Mouse (Mus musculus): ENCODE data around the gene Aldob. TPM values are rescaled to one million over a fixed set of nuclear protein-coding genes. Genes with fewer than 3 reads are reported as not detected.
A peak's percentile ranks its signal among the peaks of the same experiment; 100 is the strongest.

Gene Aldob
- total RNA-seq (2021) (1 to 10 TPM; 2.0 to 3.9 TPM), polyA plus RNA-seq (2012; rRNA removed) (0.72 and 5.9 TPM in 2 replicates)
- long read RNA-seq, partial matches to known transcripts, result 0 of 1 reads
- long read RNA-seq, other reads (novel, unspliced or antisense), result 0 of 1 reads

- Histone ChIP-seq H3K36me3 (ENCODE audit: control insufficient read depth, insufficient read depth, low read length) (no peaks in the 10 kb centered on the region), H3K9ac (ENCODE audit: low read depth, low read length) (no peak within 1 kb of the TSS), H3K4me3 (no peak within 1 kb of the TSS), H3K79me2 (replicated peaks; ENCODE audit: control insufficient read depth, insufficient read depth, low read length) (no peaks in the 10 kb centered on the region), H3K27ac (no peak within 1 kb of the TSS), H3K4me1 (ENCODE audit: control insufficient read depth, insufficient read depth, low read length) (no peaks in the 10 kb centered on the region), H3K27me3 (ENCODE audit: control insufficient read depth, insufficient read depth, low read length) (no peaks in the 10 kb centered on the region)
- intact Hi-C loops (cut with DNase I), result no loop called here
- TF ChIP-seq EP300 (IDR thresholded peaks at IDR 0.05; ENCODE audit: insufficient read depth, low read depth, low read length), result no peak
- no peak for TF ChIP-seq CTCF (IDR thresholded peaks at IDR 0.05)
- no peak for TF ChIP-seq POLR2A (IDR thresholded peaks at IDR 0.05; ENCODE audit: insufficient read depth, low read depth, low read length)
- no peak for DNase-seq
- WGBS, result 28% methylated on average over 3 of the region's 3 CpGs
These were observed at the start of gene Aldob for GRCm38 (mm10) chr4:49549383-49549782. Aldob (minus strand) TSS chr4:49549546.

DNA sequence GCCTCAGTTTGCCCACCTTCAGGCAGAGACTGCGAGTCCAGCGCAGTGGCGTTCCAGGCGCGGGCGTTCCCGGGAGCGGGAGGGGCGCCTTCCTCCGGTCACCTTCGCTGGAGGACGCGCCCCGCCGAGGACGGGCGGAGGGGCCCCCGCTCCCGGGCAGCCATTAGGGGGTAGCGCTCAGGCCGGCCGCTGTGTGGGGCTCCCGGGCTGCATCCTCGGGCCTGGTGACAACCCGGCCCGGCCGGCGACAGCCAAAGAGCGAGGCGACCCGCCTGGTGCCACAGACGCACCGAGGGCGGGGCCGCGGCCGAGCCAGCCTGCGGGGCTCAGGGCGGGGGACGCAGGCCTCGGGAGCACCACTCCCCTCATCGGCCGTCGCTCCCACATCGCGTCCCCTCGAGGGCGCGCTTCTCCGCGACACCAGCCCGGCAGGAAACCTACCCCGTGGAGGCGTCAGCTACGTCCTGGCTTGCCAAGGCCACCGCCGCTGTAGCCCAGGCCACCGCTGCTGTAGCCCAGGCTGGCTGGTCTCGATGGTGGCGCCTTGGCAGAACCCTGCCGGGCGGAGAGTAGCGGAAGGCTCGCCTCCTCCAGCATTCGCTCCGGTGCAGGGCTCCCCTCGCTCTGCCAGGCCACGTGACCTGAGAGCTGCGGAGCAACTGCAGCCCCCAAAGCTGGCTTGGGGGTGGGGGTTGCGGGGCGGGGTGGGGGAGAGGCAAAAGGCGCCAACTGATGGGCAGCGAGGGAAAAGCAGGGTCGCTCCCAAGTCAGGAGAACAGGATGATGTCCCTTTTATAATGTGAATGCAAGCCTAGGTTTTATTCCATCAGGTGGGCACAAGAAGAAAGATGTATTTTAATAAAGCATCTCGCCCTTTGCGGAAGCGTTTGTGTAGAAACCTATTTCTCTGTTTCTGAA lies 48.1 kb upstream of the Aldob start, which contains the start of gene Tmem246:
Tmem246 (minus strand) TSS at position 694 of the 918 bp plus-strand sequence.
- DNase-seq, result peak; percentile 87 to 88
- Histone ChIP-seq H3K36me3 (ENCODE audit: control insufficient read depth, insufficient read depth, low read length) (peaks cover 3% of the 10 kb centered on the region), H3K4me3 (peak within 1 kb of the TSS; percentile 93), H3K79me2 (replicated peaks; ENCODE audit: control insufficient read depth, insufficient read depth, low read length) (no peaks in the 10 kb centered on the region), H3K27me3 (ENCODE audit: control insufficient read depth, insufficient read depth, low read length) (no peaks in the 10 kb centered on the region), H3K27ac (peak within 1 kb of the TSS; percentile 96), H3K9ac (ENCODE audit: low read depth, low read length) (peak within 1 kb of the TSS; percentile 100), H3K4me1 (ENCODE audit: control insufficient read depth, insufficient read depth, low read length) (peaks cover 3% of the 10 kb centered on the region)
- under 1% methylated on average over 77 of the region's 77 CpGs for WGBS
- no peak for TF ChIP-seq EP300 (IDR thresholded peaks at IDR 0.05; ENCODE audit: insufficient read depth, low read depth, low read length)
- peak; percentile 25; the same call in 1 of the 2 replicates for TF ChIP-seq CTCF (IDR thresholded peaks at IDR 0.05)
- peak; percentile 61; the same call in 1 of the 2 replicates for TF ChIP-seq POLR2A (IDR thresholded peaks at IDR 0.05; ENCODE audit: insufficient read depth, low read depth, low read length)
- intact Hi-C loops (cut with DNase I), result loop anchor here (1.0 kb wide), 1 partner anchor 35 kb away; the partner anchor contains the start of gene Rnf20

GRCm38 (mm10) chr4:49596846-49597182 lies 47.5 kb upstream of the Aldob start:
- H3K9ac ChIP-seq (ENCODE audit: low read depth, low read length), result peak overlapping the region; percentile 100
- under 1% methylated on average over 20 of the region's 20 CpGs for WGBS
- H3K4me1 ChIP-seq (ENCODE audit: control insufficient read depth, insufficient read depth, low read length), result peaks cover 3% of the 10 kb centered on the region
- H3K27me3 ChIP-seq (ENCODE audit: control insufficient read depth, insufficient read depth, low read length), result no peaks in the 10 kb centered on the region
- H3K79me2 ChIP-seq (replicated peaks; ENCODE audit: control insufficient read depth, insufficient read depth, low read length), result no peaks in the 10 kb centered on the region
- H3K4me3 ChIP-seq, result peak overlapping the region; percentile 93
- TF ChIP-seq EP300 (IDR thresholded peaks at IDR 0.05; ENCODE audit: insufficient read depth, low read depth, low read length) (no peak), POLR2A (IDR thresholded peaks at IDR 0.05; ENCODE audit: insufficient read depth, low read depth, low read length) (no peak), CTCF (IDR thresholded peaks at IDR 0.05) (no peak)
- H3K36me3 ChIP-seq (ENCODE audit: control insufficient read depth, insufficient read depth, low read length), result peaks cover 3% of the 10 kb centered on the region
- intact Hi-C loops (cut with DNase I), result loop anchor here (1.0 kb wide), 1 partner anchor 35 kb away; the partner anchor contains the start of gene Rnf20
- H3K27ac ChIP-seq, result peak overlapping the region; percentile 96
- no peak for DNase-seq

- peaks cover 3% of the 10 kb centered on the region for H3K36me3 ChIP-seq (ENCODE audit: control insufficient read depth, insufficient read depth, low read length)
- H3K27ac ChIP-seq, result no peak overlapping the region
- no peak for DNase-seq
- H3K9ac ChIP-seq (ENCODE audit: low read depth, low read length), result no peak overlapping the region
- H3K79me2 ChIP-seq (replicated peaks; ENCODE audit: control insufficient read depth, insufficient read depth, low read length), result peaks cover 1% of the 10 kb centered on the region
- intact Hi-C loops (cut with DNase I), result no loop called here
- TF ChIP-seq EP300 (IDR thresholded peaks at IDR 0.05; ENCODE audit: insufficient read depth, low read depth, low read length) (no peak), POLR2A (IDR thresholded peaks at IDR 0.05; ENCODE audit: insufficient read depth, low read depth, low read length) (no peak), CTCF (IDR thresholded peaks at IDR 0.05) (no peak)
- no peaks in the 10 kb centered on the region for H3K27me3 ChIP-seq (ENCODE audit: control insufficient read depth, insufficient read depth, low read length)
- H3K4me1 ChIP-seq (ENCODE audit: control insufficient read depth, insufficient read depth, low read length), result peaks cover 3% of the 10 kb centered on the region
- WGBS, result 74% methylated on average over 2 of the region's 2 CpGs
- H3K4me3 ChIP-seq, result no peak overlapping the region
These were observed 40.8 kb upstream of the Aldob start for GRCm38 (mm10) chr4:49590152-49590551.

DNA sequence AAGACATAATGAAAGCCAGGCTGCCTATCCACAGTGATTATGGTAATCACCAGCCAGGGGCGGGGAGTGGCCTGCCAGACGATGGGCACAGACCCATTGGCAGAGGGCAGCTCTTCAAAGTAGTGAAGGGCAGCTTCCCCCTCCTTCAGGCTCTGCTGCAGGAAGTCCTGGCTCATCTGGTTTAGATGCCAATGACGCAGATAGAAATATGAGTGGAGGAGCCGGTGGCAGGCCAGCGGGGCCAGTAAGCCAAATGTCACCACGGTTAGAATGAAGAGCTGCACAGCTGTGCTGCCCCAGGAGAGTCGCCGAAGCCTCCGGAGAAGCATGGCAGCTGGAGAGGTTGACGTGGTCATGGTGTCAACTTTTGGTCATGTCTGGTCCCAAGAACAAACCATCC lies 37.5 kb upstream of the Aldob start:
- intact Hi-C loops (cut with DNase I), result no loop called here
- 73% methylated on average over 10 of the region's 10 CpGs for WGBS
- peak; percentile 28 to 40 for DNase-seq

More for the DNA sequence above, 37.5 kb upstream of the Aldob start:
- peaks cover 8% of the 10 kb centered on the region for H3K4me1 ChIP-seq (ENCODE audit: control insufficient read depth, insufficient read depth, low read length)
- H3K9ac ChIP-seq (ENCODE audit: low read depth, low read length), result no peak overlapping the region
- H3K36me3 ChIP-seq (ENCODE audit: control insufficient read depth, insufficient read depth, low read length), result peaks cover 16% of the 10 kb centered on the region
- H3K4me3 ChIP-seq, result no peak overlapping the region
- H3K79me2 ChIP-seq (replicated peaks; ENCODE audit: control insufficient read depth, insufficient read depth, low read length), result peaks cover 1% of the 10 kb centered on the region
- no peak overlapping the region; the same call in 1 of the 2 replicates for H3K27ac ChIP-seq
- no peak for TF ChIP-seq EP300 (IDR thresholded peaks at IDR 0.05; ENCODE audit: insufficient read depth, low read depth, low read length)
- no peak for TF ChIP-seq POLR2A (IDR thresholded peaks at IDR 0.05; ENCODE audit: insufficient read depth, low read depth, low read length)
- TF ChIP-seq CTCF (IDR thresholded peaks at IDR 0.05), result no peak
- H3K27me3 ChIP-seq (ENCODE audit: control insufficient read depth, insufficient read depth, low read length), result no peaks in the 10 kb centered on the region

Data from heart, adult 2 months (tissue).